Mouse (Mus musculus): ENCODE measurements around the gene Scarf1.
A peak's percentile ranks its signal among the peaks of the same experiment; 100 is the strongest.

The Scarf1 gene

GRCm38 (mm10) chr11:75513336-75513735 lies at the start of gene Scarf1:
TSS of gene Scarf1 (plus strand) at chr11:75513540.
- DNase-seq (ENCODE audit: low read depth, low spot score) = no peak

GRCm38 (mm10) chr11:75463624-75464023 lies 49.7 kb upstream of the Scarf1 start:
- DNase-seq (ENCODE audit: low read depth, low spot score) = no peak

DNA sequence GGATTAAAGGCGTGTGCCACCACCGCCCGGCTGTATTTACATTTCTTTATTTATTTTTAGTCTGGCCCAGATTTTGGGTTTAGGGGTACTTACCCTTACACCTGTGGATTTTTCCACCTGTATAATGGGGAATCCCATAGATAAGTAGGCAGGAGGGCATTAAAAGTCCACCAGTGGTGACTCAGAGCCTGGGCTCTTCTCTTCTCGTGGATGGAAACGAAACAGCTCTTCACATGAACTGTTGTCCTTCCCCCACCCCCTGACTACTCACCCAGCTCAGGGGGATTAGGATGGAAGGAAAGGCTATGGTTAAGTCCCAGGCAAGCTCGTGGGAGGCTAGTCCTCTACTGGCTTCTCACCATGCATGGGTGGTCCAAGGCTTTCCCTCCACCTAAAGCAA lies 48.9 kb upstream of the Scarf1 start:
- DNase-seq (ENCODE audit: low read depth, low spot score) = no peak

DNA sequence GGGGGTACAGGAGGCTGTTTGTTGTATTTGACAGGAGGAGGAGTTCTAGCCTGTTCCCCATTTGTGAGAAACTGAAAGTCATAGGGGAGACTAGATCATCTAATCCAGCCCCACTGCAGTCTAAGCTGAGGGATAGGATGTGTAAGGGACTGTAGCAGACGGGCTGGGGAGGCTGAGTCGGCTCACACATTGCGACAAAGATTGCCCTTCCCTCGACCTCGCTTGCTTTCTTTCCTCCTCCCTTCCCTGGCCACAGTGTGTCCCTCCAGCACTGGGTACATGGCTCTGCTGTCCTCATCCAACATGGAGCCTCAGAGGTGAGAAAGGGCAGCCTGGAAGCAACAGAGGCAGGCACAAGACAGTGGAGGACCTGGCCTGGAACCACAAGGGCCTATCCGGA lies 48.3 kb upstream of the Scarf1 start:
- DNase-seq (ENCODE audit: low read depth, low spot score) = no peak

DNA sequence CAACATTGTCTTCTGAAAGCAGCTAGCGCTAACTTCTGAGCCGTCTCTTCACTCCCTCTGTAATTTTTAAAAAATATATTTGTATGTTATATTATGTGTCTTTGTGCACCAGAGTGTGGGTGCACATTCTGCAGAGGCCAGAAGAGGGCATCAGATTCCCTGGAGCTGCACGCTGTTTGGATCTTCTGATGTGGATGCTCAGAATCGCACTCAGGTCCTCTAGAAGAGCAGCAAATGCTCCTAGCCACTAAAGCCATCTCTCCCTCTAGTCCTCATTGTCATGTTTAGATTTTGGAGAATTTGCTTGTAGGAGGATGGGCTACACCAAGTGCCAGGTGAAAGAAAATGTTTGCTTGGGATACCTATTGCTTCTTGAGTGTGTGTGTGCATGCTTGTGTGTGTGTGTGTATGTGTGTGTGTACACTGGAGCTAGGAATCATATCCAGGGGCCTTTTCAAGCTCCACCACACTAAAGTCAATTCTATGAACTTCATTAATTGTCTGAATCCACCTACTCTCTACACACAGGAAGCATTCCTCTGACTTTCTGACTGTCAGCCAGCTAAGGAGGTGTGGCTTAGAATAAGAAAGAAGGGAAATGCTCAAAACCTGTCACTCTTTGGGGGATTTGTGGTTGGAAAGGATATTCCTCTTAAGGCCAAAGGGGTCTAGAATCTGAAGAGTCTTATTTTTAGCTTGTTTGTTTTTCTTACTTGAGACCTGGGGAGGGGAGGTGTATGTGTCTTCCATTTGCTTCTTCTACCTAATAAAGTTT lies 46.4 kb upstream of the Scarf1 start:
- no peak for DNase-seq (ENCODE audit: low read depth, low spot score)

DNA sequence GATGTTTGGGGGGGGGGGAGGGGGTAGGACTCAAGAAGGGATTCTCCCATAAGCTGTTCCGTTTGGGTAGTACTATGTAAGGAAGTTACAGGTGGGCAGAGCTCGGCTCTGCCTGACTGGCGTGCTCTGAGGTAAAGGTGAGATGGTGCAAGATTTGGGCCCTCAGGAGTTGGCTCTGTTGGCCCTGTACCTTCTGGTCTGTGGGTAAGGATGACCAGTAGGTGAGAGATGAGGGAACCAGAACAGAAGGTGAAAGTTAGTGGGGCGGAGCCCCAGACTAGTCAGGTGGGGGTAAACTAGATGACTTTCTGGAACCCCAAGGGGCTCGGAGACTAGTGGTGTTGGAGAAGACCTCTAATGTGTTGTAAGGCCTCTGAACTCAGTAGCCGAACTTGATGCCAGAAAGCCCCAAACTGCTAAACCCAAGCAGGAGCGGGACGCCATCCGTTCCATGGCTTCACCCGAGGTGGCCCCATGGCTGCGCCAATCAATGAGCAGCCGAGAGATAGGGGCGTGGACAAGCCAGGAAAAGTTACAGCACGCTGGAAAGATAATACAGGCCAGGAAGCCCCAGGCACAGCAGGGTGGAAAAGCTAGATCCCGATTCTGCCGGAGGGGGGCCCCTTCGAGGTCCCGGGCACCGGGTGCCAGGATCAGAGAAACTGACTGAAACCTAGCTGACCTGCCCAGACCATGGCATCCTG lies 45.7 kb upstream of the Scarf1 start:
- peak; percentile 77 for DNase-seq (ENCODE audit: low read depth, low spot score)

GRCm38 (mm10) chr11:75468410-75468809 lies 44.9 kb upstream of the Scarf1 start:
- DNase-seq (ENCODE audit: low read depth, low spot score) = no peak

DNA sequence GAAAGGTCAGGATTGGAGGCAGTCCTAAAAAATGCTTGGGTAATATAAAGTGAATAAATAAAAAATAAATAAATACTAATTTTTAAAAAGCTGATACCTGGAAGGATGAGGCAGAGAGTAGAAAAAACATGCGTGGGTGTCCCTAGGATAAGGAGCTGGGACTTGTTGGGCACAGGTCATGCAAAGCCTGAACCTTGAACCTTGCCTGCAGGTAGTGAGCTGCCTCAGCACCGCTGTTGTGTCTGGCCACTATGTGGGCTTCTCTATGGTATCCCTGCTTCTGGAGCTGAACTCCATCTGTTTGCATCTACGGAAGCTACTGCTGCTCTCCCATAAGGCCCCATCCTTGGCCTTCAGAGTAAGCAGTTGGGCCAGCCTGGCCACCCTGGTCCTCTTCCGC lies 44.1 kb upstream of the Scarf1 start:
- DNase-seq (ENCODE audit: low read depth, low spot score) = no peak

DNA sequence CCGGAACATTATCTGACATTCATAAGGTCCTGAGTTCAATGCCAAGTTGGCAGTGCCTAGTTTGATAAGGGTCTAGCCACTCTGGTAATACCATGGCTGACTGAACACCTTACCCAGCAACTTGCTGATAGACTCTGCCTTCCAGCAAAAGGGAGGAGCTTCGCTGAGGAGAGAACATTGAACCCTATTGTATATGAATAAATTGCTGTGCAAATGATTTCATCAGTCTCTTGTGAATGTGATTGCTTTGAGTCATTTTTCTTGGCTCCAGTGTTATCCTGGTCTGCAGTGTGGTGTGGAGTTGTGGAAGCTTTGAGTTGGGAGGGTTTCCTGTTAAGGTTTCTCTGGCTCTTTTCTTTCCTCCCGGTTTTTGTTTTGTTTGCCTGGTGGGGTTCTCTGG lies 42.7 kb upstream of the Scarf1 start:
- DNase-seq (ENCODE audit: low read depth, low spot score) = no peak

- DNase-seq (ENCODE audit: low read depth, low spot score) = no peak
Measured at GRCm38 (mm10) chr11:75472469-75473081, 40.8 kb upstream of the Scarf1 start.

- no peak for DNase-seq (ENCODE audit: low read depth, low spot score)
Measured at GRCm38 (mm10) chr11:75473376-75473775, 40.0 kb upstream of the Scarf1 start.

DNA sequence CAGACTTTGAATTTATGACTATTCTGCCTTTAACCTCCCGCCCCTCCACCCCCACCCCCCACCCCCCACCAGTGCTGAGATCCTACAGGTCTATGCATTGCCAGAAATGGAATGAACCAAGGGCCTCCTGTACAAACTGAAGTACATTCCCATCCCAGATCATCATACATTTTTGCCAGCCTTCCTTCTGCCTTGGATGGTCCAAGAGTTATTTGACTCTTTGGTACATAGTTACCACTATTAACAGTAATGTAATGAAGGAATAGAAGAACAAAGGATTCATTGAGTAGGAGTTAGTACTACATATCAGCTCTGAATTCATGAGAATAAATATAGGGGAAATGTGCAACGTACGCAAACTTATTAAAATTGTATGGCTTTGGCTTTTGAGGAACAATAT lies 27.1 kb upstream of the Scarf1 start:
- DNase-seq (ENCODE audit: low read depth, low spot score) = no peak

DNA sequence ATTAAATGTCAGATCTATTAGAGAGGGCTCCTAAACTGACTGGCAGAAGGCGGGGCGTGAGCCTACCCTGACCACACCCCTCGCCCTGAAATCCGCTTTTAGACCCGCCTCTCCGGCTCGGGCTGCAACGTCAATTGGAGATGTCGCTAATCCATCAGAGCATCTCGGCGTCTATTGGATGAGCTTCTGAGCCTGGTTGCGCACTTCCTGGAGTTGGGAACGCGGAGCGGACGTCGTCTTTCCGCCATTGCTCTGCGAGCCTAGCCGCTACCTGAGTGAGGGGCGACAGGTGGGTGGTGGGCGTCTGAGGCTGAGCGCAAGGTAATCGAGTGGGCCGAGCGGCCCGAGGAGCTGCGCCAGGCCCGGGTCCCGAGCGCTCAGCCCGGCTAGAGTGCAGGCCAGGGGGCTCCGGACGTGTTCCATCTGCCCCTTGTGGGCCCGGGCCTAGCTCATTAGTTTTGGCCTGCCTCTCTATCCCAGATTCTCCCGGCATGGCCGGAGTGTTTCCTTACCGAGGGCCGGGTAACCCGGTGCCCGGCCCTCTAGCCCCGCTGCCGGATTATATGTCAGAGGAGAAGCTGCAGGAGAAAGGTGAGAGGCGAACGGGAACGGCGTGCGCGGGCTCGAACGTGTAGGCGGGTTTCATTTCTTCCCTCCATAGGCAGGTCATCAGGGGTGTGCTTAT lies 26.6 kb upstream of the Scarf1 start, which contains the start of gene Prpf8:
TSS of gene Prpf8 (plus strand) at position 216 of the 685 bp plus-strand sequence.
- DNase-seq (ENCODE audit: low read depth, low spot score) = peak; percentile 95

DNA sequence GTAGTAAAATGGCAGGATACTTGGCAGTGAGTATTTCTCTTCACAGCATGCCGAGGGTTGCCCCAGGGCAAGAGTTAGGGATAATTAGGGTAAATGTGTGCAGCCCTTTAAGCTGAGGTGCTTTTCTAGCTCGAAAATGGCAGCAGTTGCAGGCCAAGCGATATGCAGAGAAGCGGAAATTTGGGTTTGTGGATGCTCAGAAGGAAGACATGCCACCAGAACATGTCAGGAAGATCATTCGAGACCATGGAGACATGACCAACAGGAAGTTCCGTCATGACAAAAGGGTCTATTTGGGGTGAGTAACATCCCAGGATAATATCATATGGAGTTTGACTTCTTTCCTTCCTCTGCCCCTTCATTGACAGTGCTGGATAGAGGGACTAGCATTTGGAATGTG lies 25.8 kb upstream of the Scarf1 start:
- DNase-seq (ENCODE audit: low read depth, low spot score) = no peak

DNA sequence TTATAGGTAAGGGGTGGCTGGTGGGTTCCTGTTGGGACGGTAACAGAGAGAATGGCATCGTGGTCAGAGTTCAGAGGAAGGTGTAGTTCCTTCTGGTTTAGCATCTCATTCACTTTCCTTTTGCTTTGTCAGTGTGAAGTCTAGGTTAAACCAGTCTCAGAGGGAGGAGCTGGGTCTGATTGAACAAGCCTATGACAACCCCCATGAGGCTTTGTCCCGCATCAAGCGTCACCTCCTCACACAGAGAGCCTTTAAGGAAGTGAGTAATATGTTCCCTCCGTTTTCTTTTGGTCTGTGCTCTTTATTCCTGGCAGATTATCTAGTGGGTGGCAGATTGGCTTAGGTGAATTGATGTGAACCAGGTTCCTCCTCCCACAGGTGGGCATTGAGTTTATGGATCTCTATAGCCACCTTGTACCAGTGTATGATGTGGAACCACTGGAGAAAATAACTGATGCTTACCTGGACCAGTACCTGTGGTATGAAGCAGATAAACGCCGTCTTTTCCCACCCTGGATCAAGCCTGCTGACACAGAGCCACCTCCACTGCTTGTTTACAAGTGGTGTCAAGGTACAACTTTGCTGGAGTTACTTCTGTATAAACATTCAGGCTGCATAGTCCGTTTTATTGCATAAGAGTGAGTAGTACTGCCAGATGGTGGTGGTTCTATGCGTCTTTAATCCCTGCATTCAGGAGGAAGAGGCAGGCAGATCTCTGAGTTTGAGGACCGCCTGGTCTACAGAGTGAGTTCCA lies 18.9 kb upstream of the Scarf1 start:
- DNase-seq (ENCODE audit: low read depth, low spot score) = no peak

GRCm38 (mm10) chr11:75498126-75498525 lies 15.2 kb upstream of the Scarf1 start:
- DNase-seq (ENCODE audit: low read depth, low spot score) = peak; percentile 52

- DNase-seq (ENCODE audit: low read depth, low spot score) = no peak
Measured at GRCm38 (mm10) chr11:75508162-75508561, 5.2 kb upstream of the Scarf1 start.

DNA sequence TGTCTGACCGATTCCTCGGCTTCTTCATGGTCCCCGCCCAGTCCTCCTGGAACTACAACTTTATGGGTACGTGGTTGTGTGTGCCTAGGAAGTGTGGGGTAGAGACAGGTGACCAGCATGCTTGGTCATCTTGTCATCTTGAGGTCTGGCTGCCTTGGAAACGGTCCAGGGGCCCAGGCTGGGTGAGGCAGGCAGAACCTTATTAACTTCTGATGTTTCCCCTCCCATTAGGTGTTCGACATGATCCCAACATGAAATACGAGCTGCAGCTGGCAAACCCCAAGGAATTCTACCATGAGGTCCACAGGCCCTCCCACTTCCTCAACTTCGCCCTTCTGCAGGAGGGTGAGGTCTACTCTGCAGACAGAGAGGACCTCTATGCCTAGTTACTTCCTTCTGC lies 4.4 kb upstream of the Scarf1 start:
- peak; percentile 41 for DNase-seq (ENCODE audit: low read depth, low spot score)

DNA sequence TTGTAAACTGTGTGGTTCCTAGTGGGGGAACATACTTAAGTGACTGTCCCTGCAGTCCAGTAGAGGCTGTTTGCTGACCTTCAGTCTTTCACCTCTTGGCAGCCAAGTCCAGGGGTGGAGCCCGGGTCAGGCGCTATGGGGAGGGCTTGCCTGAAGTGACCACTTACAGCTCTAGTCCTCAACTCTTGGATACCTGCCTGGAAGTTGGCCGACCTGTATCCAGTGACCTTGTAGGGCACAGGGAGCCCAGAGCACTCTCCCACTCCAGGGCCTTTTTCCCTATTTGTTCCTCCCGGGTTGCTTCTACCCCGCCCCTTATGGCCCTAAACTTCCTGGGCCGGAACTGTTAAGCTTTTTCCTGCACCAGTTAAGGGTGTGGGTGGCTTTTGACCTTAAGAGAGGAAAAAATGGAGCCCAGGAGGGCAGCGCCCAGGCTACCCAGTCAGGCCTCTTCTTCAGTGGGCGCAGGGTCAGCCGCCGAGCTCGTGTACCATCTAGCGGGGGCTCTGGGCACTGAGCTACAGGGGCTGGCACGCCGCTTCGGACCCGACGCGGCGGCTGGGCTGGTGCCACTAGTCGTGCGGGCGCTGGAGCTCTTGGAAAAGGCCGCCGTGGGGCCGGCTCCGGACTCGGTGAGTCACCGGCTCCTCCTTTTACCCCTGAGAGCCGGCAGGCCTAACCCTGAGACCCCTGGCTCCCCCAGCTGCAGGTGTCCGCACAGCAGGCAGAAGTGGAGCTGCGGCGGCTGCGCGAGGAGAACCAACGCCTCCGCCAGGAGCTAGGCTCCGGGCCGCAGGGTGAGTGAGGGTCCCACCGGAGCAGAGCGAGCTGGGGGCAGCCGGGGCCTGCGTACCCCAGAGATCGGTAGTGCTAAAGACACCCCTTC lies 3.4 kb upstream of the Scarf1 start, which contains the start of gene Rilp:
TSS of gene Rilp (plus strand) at position 354 of the 886 bp plus-strand sequence.
- peak; percentile 97 for DNase-seq (ENCODE audit: low read depth, low spot score)

- DNase-seq (ENCODE audit: low read depth, low spot score) = peak; percentile 98
Measured at GRCm38 (mm10) chr11:75510627-75510993, 2.7 kb upstream of the Scarf1 start.
